17 mouse cellular contexts compared by ENCODE assay signal in genomic region chr2:73573556-73573955, GRCm38 (mm10). TPM values are rescaled to one million over a fixed set of nuclear protein-coding genes. Genes with fewer than 3 reads are reported as not detected.
A peak's percentile ranks its signal among the peaks of the same experiment; 100 is the strongest.
DNase-seq lines count a peak whose midpoint lies in the region; ATAC-seq lines count a peak whose summit lies in the region.
"Had no signal": no experiment of that assay in that cellular context is flagged by ENCODE, and none has a peak within 500 bp of the region (broad histone marks: within the 10 kb centered on the region; RNA-seq: fewer than 3 reads in every experiment).

No protein-coding gene starts in this region.

- no peaks in the 10 kb centered on the region for H3K9me3 ChIP-seq in hindbrain, embryonic 13.5 days
- no peaks in the 10 kb centered on the region for H3K9me3 ChIP-seq in hindbrain, embryonic 10.5 days
- no peaks in the 10 kb centered on the region for H3K9me3 ChIP-seq in embryonic facial prominence, embryonic 10.5 days
- H3K9me3 ChIP-seq in embryonic facial prominence, embryonic 14.5 days (ENCODE audit: control insufficient read depth, low read length), result no peaks in the 10 kb centered on the region
- no peaks in the 10 kb centered on the region for H3K9me3 ChIP-seq in limb, embryonic 10.5 days (replicated peaks)
- H3K9me3 ChIP-seq: midbrain, embryonic 13.5 days had no signal

- H3K4me1 ChIP-seq in hindbrain, embryonic 13.5 days (replicated peaks), result peaks cover 9% of the 10 kb centered on the region
- H3K4me1 ChIP-seq in hindbrain, embryonic 10.5 days (replicated peaks), result peaks cover 11% of the 10 kb centered on the region
- peaks cover 25% of the 10 kb centered on the region for H3K4me1 ChIP-seq in embryonic facial prominence, embryonic 10.5 days
- 0 out of 2 replicates have a peak, but pooled peaks cover 4% of the 10 kb centered on the region for H3K4me1 ChIP-seq in embryonic facial prominence, embryonic 14.5 days (ENCODE audit: control insufficient read depth, insufficient read depth, low read length)
- H3K4me1 ChIP-seq in limb, embryonic 10.5 days, result peaks cover 36% of the 10 kb centered on the region

- ATAC-seq in hindbrain, embryonic 13.5 days (ENCODE audit: low FRiP score), result no peak
- ATAC-seq in embryonic facial prominence, embryonic 14.5 days (ENCODE audit: low read depth), result no peak

- H3K4me2 ChIP-seq in hindbrain, embryonic 13.5 days, result no peak overlapping the region
- peak overlapping the region; percentile 52 for H3K4me2 ChIP-seq in embryonic facial prominence, embryonic 14.5 days (ENCODE audit: low read depth, low read length)

- H3K27me3 ChIP-seq in hindbrain, embryonic 13.5 days, result 0 out of 2 replicates have a peak, but pooled peaks cover 4% of the 10 kb centered on the region
- H3K27me3 ChIP-seq in hindbrain, embryonic 10.5 days (ENCODE audit: insufficient read depth, poor library complexity, severe bottlenecking), result no peaks in the 10 kb centered on the region; the same call in 1 of the 2 replicates
- no peaks in the 10 kb centered on the region for H3K27me3 ChIP-seq in embryonic facial prominence, embryonic 10.5 days (replicated peaks; ENCODE audit: low read depth, poor library complexity, severe bottlenecking)
- H3K27me3 ChIP-seq in embryonic facial prominence, embryonic 14.5 days (replicated peaks; ENCODE audit: control insufficient read depth, insufficient read depth, low read length), result no peaks in the 10 kb centered on the region
- no peaks in the 10 kb centered on the region for H3K27me3 ChIP-seq in limb, embryonic 10.5 days (ENCODE audit: low read depth, poor library complexity, severe bottlenecking)

- peak overlapping the region; percentile 77; the same call in 1 of the 2 replicates for H3K27ac ChIP-seq in hindbrain, embryonic 13.5 days
- no peak overlapping the region for H3K27ac ChIP-seq in hindbrain, embryonic 10.5 days
- peak overlapping the region; percentile 81; the same call in 1 of the 2 replicates for H3K27ac ChIP-seq in embryonic facial prominence, embryonic 10.5 days (replicated peaks)
- peak overlapping the region; percentile 35 for H3K27ac ChIP-seq in embryonic facial prominence, embryonic 14.5 days (replicated peaks; ENCODE audit: low read depth, low read length)
- peak overlapping the region; percentile 81 for H3K27ac ChIP-seq in limb, embryonic 10.5 days

- 90% methylated on average over 4 of the region's 4 CpGs for WGBS in hindbrain, embryonic 13.5 days
- WGBS in hindbrain, embryonic 10.5 days, result 82% methylated on average over 4 of the region's 4 CpGs
- WGBS in embryonic facial prominence, embryonic 10.5 days, result 75% methylated on average over 4 of the region's 4 CpGs
- WGBS in embryonic facial prominence, embryonic 14.5 days, result 48% methylated on average over 4 of the region's 4 CpGs
- WGBS in limb, embryonic 10.5 days, result 86% methylated on average over 4 of the region's 4 CpGs

- no peak overlapping the region for H3K9ac ChIP-seq in hindbrain, embryonic 13.5 days
- no peak overlapping the region for H3K9ac ChIP-seq in embryonic facial prominence, embryonic 14.5 days (ENCODE audit: low read depth, low read length)

- DNase-seq in hindbrain, embryonic 10.5 days (ENCODE audit: low spot score), result no peak
- no peak for DNase-seq in embryonic facial prominence, embryonic 10.5 days (ENCODE audit: low spot score)
- peak; percentile 67 for DNase-seq in embryonic facial prominence, embryonic 14.5 days (ENCODE audit: low spot score)
- no peak for DNase-seq in limb, embryonic 10.5 days (ENCODE audit: low spot score)
- no peak for DNase-seq in thymus, adult 18-20 months
- no peak for DNase-seq in thymus, postnatal 10 days (ENCODE audit: low spot score in 2 of 2)
- DNase-seq in spleen, postnatal 14 days (ENCODE audit: low spot score in 2 of 2), result no peak
- DNase-seq: adrenal gland, postnatal 14 days; cerebellum, postnatal 14 days; gastrocnemius, postnatal 36 days; kidney, adult 11 months; kidney, postnatal 10 days; lung, postnatal 10 days; thymus, postnatal 36 days had no signal

- H3K4me3 ChIP-seq in hindbrain, embryonic 13.5 days, result no peak overlapping the region
- no peak overlapping the region for H3K4me3 ChIP-seq in hindbrain, embryonic 10.5 days
- H3K4me3 ChIP-seq in embryonic facial prominence, embryonic 10.5 days, result no peak overlapping the region
- H3K4me3 ChIP-seq in embryonic facial prominence, embryonic 14.5 days (ENCODE audit: low read depth, low read length), result no peak overlapping the region
- H3K4me3 ChIP-seq in limb, embryonic 10.5 days, result peak overlapping the region; percentile 46; the same call in 1 of the 2 replicates

- no peaks in the 10 kb centered on the region for H3K36me3 ChIP-seq in hindbrain, embryonic 13.5 days
- no peaks in the 10 kb centered on the region for H3K36me3 ChIP-seq in hindbrain, embryonic 10.5 days
- H3K36me3 ChIP-seq in embryonic facial prominence, embryonic 10.5 days (replicated peaks), result no peaks in the 10 kb centered on the region
- no peaks in the 10 kb centered on the region for H3K36me3 ChIP-seq in embryonic facial prominence, embryonic 14.5 days (ENCODE audit: control insufficient read depth, insufficient read depth, low read length)
- H3K36me3 ChIP-seq in limb, embryonic 10.5 days, result no peaks in the 10 kb centered on the region
- H3K36me3 ChIP-seq: midbrain, embryonic 13.5 days had no signal

RNA-seq across cellular contexts. Expression of gene Chrna1, which starts 6.6 kb away (rescaled TPM):
- polyA plus RNA-seq in hindbrain, embryonic 13.5 days (2015; fragmentation: Nextera tagmentation; extraction: Ambion mirVana), result 0.40 and 0.45 TPM in 2 replicates
- 0.69 and 1.00 TPM in 2 replicates for polyA plus RNA-seq in hindbrain, embryonic 10.5 days (2016; fragmentation: Nextera tagmentation; extraction: Ambion mirVana)
- polyA plus RNA-seq in embryonic facial prominence, embryonic 10.5 days (2016; fragmentation: Nextera tagmentation; extraction: Ambion mirVana), result 0.64 and 0.80 TPM in 2 replicates
- polyA plus RNA-seq in embryonic facial prominence, embryonic 14.5 days (2014; fragmentation: Nextera tagmentation; extraction: Ambion mirVana), result 25.9 and 26.2 TPM in 2 replicates
- polyA plus RNA-seq in limb, embryonic 10.5 days (2016; fragmentation: Nextera tagmentation; extraction: Ambion mirVana), result 2.3 and 3.9 TPM in 2 replicates
- polyA plus RNA-seq: small intestine, adult 2 months had no signal

RNA-seq across cellular contexts. Expression of gene Wipf1, which starts 44.0 kb away (rescaled TPM):
- polyA plus RNA-seq in hindbrain, embryonic 13.5 days (2015; fragmentation: Nextera tagmentation; extraction: Ambion mirVana), result 2.3 and 2.5 TPM in 2 replicates
- polyA plus RNA-seq in hindbrain, embryonic 10.5 days (2016; fragmentation: Nextera tagmentation; extraction: Ambion mirVana), result 8.6 TPM in 2 replicates
- polyA plus RNA-seq in embryonic facial prominence, embryonic 10.5 days (2016; fragmentation: Nextera tagmentation; extraction: Ambion mirVana), result 12.0 and 12.7 TPM in 2 replicates
- 21.5 and 23.5 TPM in 2 replicates for polyA plus RNA-seq in embryonic facial prominence, embryonic 14.5 days (2014; fragmentation: Nextera tagmentation; extraction: Ambion mirVana)
- 13.3 and 14.2 TPM in 2 replicates for polyA plus RNA-seq in limb, embryonic 10.5 days (2016; fragmentation: Nextera tagmentation; extraction: Ambion mirVana)
